Mouse (Mus musculus) ovary, postnatal 36 days (tissue): ENCODE results near the gene Mpig6b.
A peak's percentile ranks its signal among the peaks of the same experiment; 100 is the strongest.

Experiments
- DNase-seq: peaks from one replicate; pipeline ENCODE4 v3.0.0; 2022; ENCODE audit warnings: low spot score, mixed read lengths

Mpig6b gene

DNA sequence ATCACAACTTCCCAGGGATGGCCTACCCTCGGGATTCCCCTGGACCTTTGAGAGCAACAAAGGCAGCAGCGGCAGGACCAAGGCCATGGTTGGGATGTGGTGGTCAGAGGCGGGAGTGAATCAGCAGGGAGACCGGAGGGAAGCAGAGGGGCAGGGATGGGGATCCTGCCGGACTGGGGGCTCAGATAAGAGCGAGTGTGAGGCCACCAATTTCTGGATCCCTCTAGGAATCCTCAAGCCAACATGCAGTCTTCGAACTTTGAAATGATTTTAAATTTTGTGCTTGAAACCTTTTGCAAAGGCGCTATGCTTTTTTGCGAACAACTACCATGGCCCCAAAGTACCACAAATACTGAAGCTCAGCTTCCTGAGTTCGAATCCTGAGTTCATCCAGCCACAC, at the start of gene Mpig6b:
Gene Mpig6b (minus strand): TSS at position 101 of the 400 bp plus-strand sequence.
- no peak for DNase-seq

DNA sequence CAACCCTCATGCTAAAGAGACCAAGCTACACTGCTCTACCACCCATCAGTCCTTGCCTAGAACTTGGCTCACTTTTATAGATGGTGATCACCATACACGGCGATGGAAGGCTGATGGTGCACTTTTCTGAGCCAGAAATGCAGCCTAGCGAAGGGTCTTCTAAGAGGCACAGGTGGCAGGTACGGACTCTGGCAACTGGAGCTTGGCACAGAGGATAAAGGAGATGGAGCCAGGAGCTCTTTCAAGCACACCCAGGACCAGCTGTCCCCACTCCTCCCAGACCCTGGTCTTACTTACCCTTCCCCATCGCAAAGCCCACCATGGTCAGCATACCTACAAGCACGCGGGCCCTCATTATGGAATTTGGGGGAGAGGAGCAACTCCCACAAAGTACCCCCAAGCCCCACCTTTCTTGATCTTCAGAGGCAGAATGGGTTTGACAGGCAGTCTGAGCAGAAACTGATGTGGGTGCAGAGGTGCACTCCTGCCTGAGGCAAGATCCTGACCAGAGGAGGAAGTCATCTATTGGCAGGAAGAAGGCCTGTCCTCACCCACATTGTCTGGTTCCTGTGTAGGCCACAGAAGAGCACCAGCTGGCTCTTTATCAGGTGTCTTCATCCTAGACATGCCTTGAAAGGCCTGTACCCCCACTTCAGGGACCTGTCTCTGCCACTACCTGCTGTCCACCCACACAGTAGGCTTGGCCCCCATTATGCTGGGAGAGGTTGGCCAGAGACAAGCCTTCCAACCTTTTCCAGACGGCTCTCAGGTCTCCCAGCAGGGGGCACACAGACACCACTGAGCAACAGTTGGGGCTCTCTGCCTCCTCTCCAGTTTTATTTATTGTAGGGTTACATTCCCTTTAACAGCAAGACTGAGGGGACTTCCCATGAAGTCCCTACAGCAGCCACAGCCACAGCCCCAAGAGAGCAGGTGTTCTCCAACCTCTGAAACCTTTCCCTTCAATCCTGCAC, 49.3 kb upstream of the Mpig6b start, which contains the start of gene Ly6g5b:
Gene Ly6g5b (minus strand): TSS at position 383 of the 974 bp plus-strand sequence.
- no peak for DNase-seq

DNA sequence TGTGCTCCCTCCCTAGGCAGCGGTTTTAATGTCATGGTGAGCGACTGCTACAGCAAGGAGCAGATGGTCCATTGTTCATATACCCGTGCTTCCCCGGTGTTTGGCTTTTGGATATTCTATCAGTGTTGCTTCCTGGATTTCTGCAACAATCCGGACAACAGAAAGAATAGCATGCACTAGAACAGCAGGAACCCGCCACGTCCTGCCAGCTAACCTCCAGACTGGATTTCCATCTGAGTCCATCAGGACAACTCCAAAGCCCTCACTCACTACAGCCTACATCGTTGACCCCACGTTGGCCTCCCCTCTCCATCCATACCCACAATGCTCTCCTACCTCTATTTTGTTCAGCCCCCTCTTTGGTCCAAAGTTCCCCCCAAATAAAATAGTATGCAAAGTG, 45.8 kb upstream of the Mpig6b start:
- no peak for DNase-seq

DNA sequence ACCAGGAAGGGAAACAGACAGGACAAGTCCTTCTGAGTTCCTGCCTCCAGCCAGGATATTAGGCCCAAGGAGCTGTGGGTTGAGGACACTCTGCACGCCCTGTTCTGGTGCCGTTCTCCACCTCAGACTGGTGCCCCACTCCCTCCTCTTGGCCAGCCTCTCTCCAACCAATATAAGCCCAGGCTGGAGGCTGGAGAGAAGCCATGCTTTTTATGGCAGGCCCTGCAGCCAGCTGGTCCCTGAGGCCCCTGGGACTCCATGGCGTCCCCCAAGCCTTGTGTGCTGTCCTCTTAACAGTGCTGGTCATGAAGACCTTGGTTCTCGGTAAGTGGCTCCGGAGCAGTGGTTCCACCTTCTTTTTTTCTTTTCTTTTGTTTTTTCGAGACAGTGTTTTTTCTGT, 42.1 kb upstream of the Mpig6b start, which contains the start of gene Ly6g5c:
Gene Ly6g5c (plus strand): TSS at position 183 of the 400 bp plus-strand sequence.
- no peak for DNase-seq

DNA sequence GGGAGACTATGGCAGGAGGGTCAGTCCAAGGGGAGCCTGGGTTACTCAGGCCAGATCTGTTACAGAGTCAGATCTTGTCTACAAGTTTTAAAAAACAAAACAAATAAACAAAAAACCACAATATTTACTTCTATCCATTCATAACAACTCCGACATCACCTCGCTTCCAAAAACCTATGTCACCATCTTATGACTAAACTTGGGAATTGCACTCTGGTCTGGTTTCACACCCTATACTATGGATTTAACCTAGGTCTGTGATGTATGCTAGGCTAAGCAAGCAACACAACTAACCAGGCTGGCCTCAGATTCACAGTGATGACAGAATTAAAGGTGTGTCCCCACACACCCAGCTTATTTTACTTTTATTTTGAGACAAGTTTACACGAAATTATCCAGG, 40.5 kb upstream of the Mpig6b start:
- DNase-seq: no peak

DNA sequence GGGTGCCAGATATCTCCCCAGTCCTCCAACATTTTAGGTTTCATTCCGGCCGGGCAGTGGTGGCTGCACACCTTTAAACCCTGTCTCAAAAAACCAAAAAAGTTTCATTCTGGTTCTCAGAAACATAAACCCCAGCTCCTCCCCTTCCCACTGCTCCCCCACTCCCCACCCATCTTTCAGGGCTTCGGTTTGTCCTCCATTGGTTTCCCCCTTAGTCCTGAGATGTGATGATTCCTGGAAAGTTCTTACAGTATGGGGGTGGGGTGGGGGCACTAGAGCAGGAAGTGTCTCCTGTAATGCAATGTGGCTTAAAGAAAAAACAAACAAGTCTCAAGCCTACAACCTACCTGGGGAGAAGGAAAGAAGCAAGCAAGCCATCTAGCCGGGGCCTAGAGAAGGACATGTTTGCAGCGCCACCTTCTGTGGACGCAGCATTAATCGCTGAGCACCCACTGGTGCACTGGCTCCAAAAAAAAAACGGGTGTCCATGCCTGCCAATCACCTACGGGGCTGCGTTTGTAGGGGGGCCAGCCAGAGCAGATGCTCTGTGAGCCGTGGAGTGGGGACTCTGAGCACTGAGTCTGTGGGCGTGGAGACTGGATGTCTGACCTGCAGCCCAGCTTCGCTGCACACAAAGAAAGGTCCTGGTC, 39.9 kb upstream of the Mpig6b start:
- peak; percentile 50 for DNase-seq

DNA sequence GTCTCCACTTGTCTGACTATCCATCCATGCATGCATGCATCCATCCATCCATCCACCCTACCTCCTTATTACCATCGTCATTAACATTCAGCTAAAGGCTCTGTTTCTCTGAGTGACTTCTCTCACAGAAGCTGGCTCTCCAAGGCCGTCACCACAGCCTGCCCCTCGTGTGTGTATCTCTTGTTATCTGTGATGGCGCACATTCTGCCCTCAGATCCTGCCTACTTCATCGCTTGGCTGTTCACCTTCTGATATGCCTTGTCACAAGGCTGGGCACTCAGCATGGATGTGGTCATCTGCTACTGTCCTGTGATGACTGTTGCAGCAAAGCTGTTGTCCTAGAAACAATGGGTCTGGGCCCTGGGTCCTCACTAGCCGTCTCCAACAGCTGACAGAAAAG, 38.8 kb upstream of the Mpig6b start:
- no peak for DNase-seq

DNA sequence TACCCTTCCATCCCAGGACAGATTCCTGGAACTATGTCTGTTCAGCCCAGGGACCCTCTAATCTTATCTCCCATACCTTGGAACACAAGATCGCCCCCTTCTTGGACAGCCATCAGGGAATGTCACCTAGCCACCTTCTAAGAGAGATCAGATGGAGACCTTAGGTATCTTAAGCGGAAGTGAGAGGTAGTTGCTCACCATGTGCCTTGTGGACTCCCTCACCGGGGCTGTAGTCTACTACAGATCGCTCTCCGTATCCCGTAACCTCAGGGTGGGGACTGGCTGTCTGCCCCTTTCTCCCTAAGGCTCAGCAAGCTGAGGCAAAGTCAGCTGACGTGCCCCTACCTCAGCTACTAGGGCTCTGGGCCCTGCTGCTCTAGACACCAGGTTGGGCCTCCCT, 38.1 kb upstream of the Mpig6b start:
- no peak for DNase-seq

DNA sequence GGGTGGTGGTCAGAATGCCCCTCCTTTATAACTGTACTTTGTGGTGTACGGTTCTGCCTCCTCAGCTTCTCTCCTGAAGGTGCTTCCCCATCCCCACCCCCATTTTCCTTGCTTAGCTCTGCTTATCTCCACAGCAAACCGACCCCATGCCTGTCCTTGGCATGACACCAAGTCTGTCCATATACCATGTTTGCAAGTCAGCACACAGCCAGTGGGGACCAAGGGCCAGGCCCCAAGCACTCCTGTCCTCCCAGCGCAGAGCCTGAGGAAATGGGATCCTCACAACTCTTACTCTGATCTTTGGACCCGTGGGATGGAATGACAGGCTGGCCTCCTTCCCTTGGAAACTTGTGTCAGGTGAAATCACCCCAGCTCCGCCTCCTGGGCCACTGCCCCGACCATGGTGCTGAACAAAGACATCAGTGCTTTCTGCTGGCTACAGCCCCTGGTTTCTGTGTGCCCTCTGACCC, 37.3 kb upstream of the Mpig6b start:
- DNase-seq: no peak

DNA sequence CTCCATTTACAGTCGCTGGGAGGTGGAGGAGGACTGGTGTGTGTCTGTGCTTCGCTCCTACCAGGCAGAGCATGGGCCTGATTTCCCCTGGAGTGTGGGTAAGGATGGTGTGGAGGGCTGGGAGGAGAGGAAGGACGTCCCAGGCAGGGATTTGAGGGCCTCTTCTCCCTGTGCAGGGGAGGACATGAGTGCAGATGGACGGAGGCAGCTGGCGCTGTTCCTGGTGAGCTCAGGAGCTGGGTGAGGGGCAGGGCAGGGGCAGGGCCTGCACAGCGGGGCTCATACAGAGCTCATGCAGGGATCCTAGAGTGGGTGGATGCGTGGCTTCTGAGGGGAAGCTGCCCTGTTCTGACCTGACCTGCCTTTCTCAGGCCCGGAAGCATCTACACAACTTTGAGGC, 36.3 kb upstream of the Mpig6b start:
- no peak for DNase-seq

DNA sequence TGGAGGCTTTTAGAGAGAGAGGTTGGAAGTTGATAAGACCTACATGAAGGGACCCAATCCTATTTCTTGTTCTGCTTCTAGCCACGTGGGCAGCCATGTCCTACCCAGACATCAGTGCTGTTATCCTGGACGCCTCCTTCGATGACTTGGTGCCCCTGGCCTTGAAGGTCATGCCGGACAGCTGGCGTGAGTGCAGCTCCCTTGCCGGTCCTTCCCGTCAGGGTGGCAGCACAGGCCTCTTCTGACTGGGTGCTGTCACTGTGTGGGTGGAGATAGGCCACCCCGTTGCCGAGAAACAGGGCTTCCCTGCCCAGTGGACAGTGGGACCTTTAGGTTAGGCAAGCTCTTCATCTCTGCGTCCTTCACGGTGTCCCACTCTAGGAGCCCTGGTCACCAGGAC, 35.2 kb upstream of the Mpig6b start:
- DNase-seq: no peak

DNA sequence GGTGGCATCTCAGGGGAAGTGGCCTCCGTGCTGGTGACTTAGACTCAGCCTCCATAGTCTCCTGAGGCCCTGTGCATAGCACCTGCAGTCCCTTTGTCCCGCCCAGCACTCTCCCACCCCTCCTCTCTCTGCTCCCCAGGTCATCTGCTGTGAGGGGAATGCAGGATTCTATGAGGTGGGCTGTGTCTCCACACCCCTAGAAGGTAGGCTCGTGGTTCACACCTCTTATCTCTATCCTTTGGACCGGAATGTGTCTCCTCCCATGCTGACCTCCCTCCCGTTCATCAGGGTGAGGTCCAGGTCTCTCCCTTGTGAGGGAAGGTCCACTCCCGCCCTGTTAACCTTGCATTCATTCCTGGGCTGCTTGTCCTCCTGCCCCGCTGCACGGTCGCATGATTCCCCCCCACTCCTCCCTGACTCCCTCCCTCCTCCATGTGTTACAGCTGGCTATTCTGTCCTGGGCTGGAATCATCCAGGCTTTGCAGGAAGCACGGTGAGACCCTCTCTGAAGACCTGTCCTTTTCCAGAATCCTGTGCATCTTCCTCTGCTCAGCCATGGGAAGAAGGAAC, 34.3 kb upstream of the Mpig6b start:
- DNase-seq: no peak

DNA sequence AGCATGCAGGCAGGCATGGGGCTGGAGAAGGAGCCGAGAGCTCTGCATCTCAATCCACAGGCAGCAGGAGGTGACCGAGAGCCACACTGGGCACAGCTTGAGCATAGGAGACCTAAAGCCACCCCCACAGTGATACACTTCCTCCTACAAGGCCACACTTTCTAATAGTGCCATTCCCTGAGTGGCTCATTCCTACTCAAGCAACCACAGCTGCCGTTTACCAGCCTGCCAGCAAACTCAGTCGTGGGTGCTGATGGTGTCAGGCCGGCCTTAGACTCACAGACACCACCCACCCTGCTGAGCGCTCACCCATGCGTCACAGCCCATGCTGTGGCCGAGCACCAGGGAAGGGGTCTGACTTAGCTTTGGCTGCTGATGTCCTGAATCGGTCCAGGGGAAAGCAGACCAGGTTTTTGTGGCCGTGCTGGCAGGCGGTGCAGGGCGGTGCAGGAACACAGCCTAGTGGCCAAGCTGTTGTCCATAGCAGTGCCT, 31.2 kb upstream of the Mpig6b start:
- DNase-seq: no peak

DNA sequence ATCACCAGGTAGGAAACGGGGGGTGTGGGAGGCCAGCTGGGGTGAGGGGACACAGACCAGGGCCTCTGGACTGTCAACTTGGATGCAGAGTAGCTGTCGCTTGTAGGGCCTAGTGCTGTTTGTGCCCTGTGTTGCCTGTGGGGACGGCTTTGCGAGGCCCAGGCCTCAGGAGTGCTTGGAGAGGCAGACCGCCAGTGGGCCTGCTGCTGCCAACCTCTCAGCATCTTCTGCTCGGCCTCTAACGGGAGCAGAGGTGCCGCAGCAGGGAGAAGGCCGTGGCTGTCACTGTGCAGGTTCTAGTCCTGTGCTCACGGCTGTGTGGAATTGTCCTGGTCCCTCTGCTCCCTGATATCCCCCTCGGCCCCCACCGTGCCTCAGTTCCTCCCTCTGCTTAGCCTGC, 30.6 kb upstream of the Mpig6b start:
- no peak for DNase-seq

DNA sequence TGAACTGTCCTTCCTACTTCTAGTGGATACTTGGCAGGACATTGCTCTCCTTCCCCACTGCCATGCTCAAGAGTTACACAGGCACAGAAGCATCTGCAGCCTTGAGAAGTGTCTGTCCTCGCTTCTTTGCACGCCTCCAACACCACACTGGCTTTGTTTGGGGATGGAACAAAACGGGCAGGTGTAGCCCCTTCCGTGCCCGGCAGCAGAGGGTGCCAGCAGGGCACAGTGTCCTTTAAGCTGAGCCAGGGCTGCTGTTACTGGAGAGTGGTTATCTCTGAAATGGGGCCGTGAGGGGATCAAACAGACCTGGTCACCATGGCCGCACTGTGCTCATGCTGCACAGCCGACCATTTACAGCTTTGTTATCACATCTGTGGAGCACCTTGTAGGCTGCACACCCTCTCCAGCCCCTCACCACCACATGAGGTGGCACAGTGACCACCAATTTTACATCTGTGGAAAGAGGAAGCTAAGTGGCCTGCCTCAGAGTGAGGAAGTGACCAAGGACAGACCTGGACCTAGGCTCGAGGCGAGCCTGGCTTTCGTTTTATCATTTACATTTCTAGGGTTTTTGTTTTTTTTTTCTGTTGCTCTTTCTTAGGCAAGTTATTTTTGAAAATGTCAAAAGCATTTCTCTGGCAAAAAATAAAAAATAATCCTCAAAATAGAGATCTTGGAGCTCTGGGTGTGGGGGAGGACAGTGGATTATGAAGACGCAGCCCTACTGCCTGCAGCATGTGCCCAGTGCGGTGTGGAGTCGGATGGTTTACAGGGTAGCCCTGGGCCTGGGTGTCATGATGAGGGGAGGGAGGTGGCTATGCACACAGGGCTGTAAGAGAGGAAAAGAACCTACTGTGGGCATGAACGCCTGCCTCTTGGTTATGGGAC, 28.7 kb upstream of the Mpig6b start:
- DNase-seq: peak; percentile 42

DNA sequence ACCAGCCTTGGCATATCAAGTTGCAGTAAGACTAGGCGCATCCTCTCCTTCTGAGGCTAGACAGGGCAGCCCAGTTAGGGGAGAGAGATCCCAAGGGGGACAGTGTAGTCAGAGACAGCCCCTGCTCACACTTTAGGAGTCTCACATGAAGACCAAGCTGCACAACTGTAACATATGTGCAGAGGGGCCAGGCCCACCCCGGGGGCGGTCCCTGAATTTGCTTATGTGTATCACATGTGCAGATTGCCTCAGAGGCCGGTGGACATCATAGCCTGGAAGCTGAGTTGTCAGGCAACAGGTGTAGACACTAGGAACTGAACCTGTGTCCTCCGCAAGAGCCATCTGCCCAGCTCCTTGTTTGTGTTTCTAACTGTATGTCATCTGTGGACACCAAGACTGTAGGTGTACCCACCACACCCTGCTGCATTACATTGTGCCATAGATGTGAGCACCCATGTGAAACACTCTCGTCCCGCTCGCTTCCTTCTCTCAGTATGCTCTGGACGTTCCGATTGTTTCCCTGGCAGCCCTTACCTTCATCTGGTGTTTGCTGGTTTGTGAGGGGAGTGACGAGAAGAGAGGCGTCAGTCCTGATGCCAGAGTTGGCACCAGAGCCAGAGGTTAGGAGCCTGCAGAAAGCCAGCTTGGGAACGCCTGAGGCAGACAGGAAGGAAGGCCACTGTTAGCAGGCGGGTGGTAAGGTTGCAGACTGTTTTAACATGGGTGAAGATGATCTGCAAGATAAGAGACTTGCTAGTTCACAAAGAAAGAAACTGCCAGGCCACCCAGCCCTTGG, 26.6 kb upstream of the Mpig6b start:
- no peak for DNase-seq

DNA sequence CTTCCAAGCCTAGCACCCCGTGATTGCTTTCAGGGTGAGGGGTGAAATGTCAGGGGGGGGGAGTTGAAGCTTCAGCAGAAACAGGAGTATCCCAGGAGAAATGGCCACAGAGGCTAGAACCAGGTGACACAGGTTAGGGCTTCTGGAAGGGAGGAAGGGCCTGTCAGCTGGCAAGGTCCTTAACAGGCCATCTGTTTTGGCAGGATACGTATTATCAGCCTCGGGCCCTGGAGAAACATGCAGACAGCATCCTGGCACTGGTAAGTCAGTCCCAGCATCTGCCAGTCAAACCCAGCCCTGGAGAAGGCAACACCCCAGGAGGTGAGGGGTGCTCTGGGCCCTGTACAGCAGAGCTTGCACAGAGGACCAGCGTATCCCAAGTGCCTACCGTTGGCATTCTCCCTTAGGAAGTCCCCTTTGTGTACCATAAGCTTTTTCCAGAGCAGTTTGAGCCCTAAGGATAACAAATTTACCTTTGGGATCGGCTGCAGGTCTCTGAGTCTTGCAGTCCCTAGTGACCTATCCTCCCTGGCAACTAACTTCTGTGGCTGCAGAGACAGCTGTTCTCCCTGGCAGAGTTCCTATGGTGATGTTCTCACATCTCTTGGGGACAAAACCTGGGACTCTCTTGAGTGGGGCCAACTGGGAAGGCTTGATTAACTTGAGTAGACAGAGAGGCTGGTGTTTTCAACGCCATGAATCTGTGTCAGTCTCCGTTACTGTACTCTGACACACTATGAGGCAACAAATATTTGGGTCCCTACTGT, 24.4 kb upstream of the Mpig6b start:
- DNase-seq: no peak

DNA sequence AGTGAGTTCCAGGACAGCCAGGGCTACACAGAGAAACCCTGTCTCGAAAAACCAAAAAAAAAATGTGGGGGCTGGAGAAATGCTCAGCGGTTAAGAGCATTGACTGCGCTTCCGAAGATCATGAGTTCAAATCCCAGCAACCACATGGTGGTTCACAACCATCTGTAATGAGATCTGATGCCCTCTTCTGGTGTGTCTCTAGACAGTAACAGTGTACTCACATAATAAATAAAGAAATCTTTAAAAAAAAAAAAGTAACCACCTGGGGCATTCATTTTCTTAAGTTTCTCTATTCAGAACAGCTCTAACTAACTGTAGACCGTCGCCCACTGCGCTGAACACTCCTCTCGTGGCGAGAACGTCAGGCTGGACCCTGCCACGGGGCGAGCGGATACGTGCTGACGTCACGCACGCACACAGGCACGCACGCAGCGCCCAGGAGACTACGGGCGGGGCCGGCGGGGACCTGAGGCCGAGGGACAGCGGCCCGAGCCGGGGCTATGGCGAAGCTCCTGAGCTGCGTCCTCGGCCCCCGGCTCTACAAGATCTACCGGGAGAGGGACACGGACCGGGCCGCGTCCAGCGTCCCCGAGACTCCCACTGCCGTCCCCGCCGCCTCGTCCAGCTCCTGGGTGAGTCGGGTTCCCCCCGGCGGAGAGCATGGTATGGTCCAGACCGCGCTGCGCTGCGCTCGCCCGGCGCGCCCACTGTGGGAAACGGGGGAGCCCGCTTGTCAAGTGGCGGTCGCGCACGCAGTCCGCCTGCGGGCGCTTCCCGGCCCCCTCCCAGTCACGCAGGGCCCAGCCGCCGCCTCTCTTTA, 23.1 kb upstream of the Mpig6b start, which contains the start of gene Abhd16a:
Gene Abhd16a (plus strand): TSS at position 439 of the 820 bp plus-strand sequence.
- DNase-seq: peak; percentile 91

DNA sequence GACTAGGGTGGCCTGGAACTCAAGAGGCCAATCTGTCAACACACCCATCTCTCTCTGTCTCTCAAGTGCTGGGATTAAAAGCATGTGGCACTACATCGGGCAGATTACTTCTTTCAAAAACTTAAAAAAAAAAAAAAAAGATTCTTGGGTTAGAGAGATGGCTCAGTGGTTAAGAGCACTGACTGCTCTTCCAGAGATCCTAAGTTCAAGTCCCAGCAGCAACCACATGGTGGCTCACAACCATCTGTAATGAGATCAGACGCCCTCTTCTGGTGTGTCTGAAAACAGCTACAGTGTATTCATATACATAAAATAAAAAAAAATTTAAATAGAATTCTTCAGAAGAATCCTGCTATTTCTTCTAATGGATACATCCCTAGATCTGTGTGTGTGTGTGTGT, 22.2 kb upstream of the Mpig6b start:
- no peak for DNase-seq
